ENCODE assay signal across 22 mouse cellular contexts in genomic region chr19:15502315-15502984, GRCm38 (mm10).
DNase-seq lines count a peak whose midpoint lies in the region; ATAC-seq lines count a peak whose summit lies in the region.
"Had no signal": no experiment of that assay in that cellular context is flagged by ENCODE, and none has a peak within 500 bp of the region (broad histone marks: within the 10 kb centered on the region; RNA-seq: fewer than 3 reads in every experiment).

No protein-coding gene starts in this region.

- H3K36me3 ChIP-seq in forebrain, embryonic 12.5 days (replicated peaks) = no peaks in the 10 kb centered on the region
- H3K36me3 ChIP-seq in forebrain, embryonic 10.5 days (replicated peaks) = no peaks in the 10 kb centered on the region
- H3K36me3 ChIP-seq in neural tube, embryonic 12.5 days = no peaks in the 10 kb centered on the region
- H3K36me3 ChIP-seq in neural tube, embryonic 15.5 days = no peaks in the 10 kb centered on the region
- no peaks in the 10 kb centered on the region for H3K36me3 ChIP-seq in neural tube, embryonic 13.5 days
- H3K36me3 ChIP-seq: embryonic facial prominence, embryonic 15.5 days; kidney, embryonic 15.5 days; limb, embryonic 12.5 days; midbrain, embryonic 12.5 days had no signal

- 19% methylated on average over 9 of the region's 9 CpGs for WGBS in forebrain, embryonic 12.5 days
- WGBS in forebrain, embryonic 10.5 days = 56% methylated on average over 9 of the region's 9 CpGs
- 35% methylated on average over 9 of the region's 9 CpGs for WGBS in neural tube, embryonic 12.5 days
- WGBS in neural tube, embryonic 15.5 days = 20% methylated on average over 9 of the region's 9 CpGs
- 29% methylated on average over 9 of the region's 9 CpGs for WGBS in neural tube, embryonic 13.5 days

- H3K4me3 ChIP-seq in forebrain, embryonic 12.5 days (replicated peaks) = no peak overlapping the region
- H3K4me3 ChIP-seq in forebrain, embryonic 10.5 days = no peak overlapping the region
- no peak overlapping the region for H3K4me3 ChIP-seq in neural tube, embryonic 12.5 days
- no peak overlapping the region for H3K4me3 ChIP-seq in neural tube, embryonic 15.5 days (replicated peaks)
- H3K4me3 ChIP-seq in neural tube, embryonic 13.5 days = no peak overlapping the region
- H3K4me3 ChIP-seq: embryonic facial prominence, embryonic 15.5 days; kidney, embryonic 15.5 days; limb, embryonic 12.5 days; midbrain, embryonic 12.5 days had no signal

- peaks cover 47% of the 10 kb centered on the region for H3K27me3 ChIP-seq in forebrain, embryonic 12.5 days
- peaks cover 36% of the 10 kb centered on the region; the same call in 1 of the 2 replicates for H3K27me3 ChIP-seq in forebrain, embryonic 10.5 days (ENCODE audit: poor library complexity, severe bottlenecking)
- 0 out of 2 replicates have a peak, but pooled peaks cover 3% of the 10 kb centered on the region for H3K27me3 ChIP-seq in neural tube, embryonic 12.5 days (replicated peaks)
- peaks cover 5% of the 10 kb centered on the region; the same call in 1 of the 2 replicates for H3K27me3 ChIP-seq in neural tube, embryonic 15.5 days (replicated peaks)
- H3K27me3 ChIP-seq in neural tube, embryonic 13.5 days = peaks cover 18% of the 10 kb centered on the region
- H3K27me3 ChIP-seq: embryonic facial prominence, embryonic 15.5 days; kidney, embryonic 15.5 days; midbrain, embryonic 12.5 days had no signal

- peaks cover 13% of the 10 kb centered on the region; the same call in 1 of the 2 replicates for H3K4me1 ChIP-seq in forebrain, embryonic 12.5 days
- H3K4me1 ChIP-seq in forebrain, embryonic 10.5 days = peaks cover 41% of the 10 kb centered on the region
- H3K4me1 ChIP-seq in neural tube, embryonic 12.5 days = peaks cover 15% of the 10 kb centered on the region
- 0 out of 2 replicates have a peak, but pooled peaks cover 8% of the 10 kb centered on the region for H3K4me1 ChIP-seq in neural tube, embryonic 15.5 days
- H3K4me1 ChIP-seq in neural tube, embryonic 13.5 days (replicated peaks) = peaks cover 20% of the 10 kb centered on the region
- H3K4me1 ChIP-seq: embryonic facial prominence, embryonic 15.5 days; kidney, embryonic 15.5 days had no signal

- peak; percentile 87 for ATAC-seq in forebrain, embryonic 12.5 days (ENCODE audit: low FRiP score)
- peak; percentile 78 for ATAC-seq in neural tube, embryonic 12.5 days (ENCODE audit: low FRiP score, low read depth)
- no peak for ATAC-seq in neural tube, embryonic 15.5 days (ENCODE audit: low FRiP score)
- peak; percentile 36; the same call in 1 of the 2 replicates for ATAC-seq in neural tube, embryonic 13.5 days (ENCODE audit: low read depth)
- ATAC-seq: liver, postnatal 0 days; lung, postnatal 0 days had no signal

- no peak for DNase-seq in forebrain, embryonic 10.5 days (ENCODE audit: extremely low spot score, low spot score)
- DNase-seq in cerebellum, adult 8-10 months = no peak
- no peak for DNase-seq in lung, postnatal 14 days
- DNase-seq: cerebellum, adult 18-20 months; cerebellum, postnatal 25 days; kidney, adult 11 months; kidney, postnatal 36 days; layer of hippocampus, postnatal 36 days; liver, postnatal 0 days; right cerebral cortex, postnatal 14 days; thymus, adult 2 months had no signal

- no peak overlapping the region for H3K27ac ChIP-seq in forebrain, embryonic 12.5 days
- H3K27ac ChIP-seq in forebrain, embryonic 10.5 days = no peak overlapping the region
- H3K27ac ChIP-seq in neural tube, embryonic 12.5 days = no peak overlapping the region
- H3K27ac ChIP-seq in neural tube, embryonic 15.5 days (replicated peaks) = no peak overlapping the region
- no peak overlapping the region for H3K27ac ChIP-seq in neural tube, embryonic 13.5 days (replicated peaks)
- H3K27ac ChIP-seq: embryonic facial prominence, embryonic 15.5 days; kidney, embryonic 15.5 days; limb, embryonic 12.5 days; midbrain, embryonic 12.5 days; stomach, postnatal 0 days had no signal

- no peak overlapping the region for H3K9ac ChIP-seq in forebrain, embryonic 12.5 days
- no peak overlapping the region for H3K9ac ChIP-seq in neural tube, embryonic 12.5 days
- no peak overlapping the region for H3K9ac ChIP-seq in neural tube, embryonic 15.5 days (replicated peaks)
- no peak overlapping the region for H3K9ac ChIP-seq in neural tube, embryonic 13.5 days
- H3K9ac ChIP-seq: embryonic facial prominence, embryonic 15.5 days; kidney, embryonic 15.5 days; limb, embryonic 12.5 days; liver, postnatal 0 days; midbrain, embryonic 12.5 days had no signal

- H3K9me3 ChIP-seq in forebrain, embryonic 12.5 days = no peaks in the 10 kb centered on the region
- no peaks in the 10 kb centered on the region for H3K9me3 ChIP-seq in forebrain, embryonic 10.5 days
- H3K9me3 ChIP-seq in neural tube, embryonic 12.5 days = no peaks in the 10 kb centered on the region
- no peaks in the 10 kb centered on the region for H3K9me3 ChIP-seq in neural tube, embryonic 15.5 days (replicated peaks)
- H3K9me3 ChIP-seq in neural tube, embryonic 13.5 days = no peaks in the 10 kb centered on the region
- H3K9me3 ChIP-seq: embryonic facial prominence, embryonic 15.5 days; kidney, embryonic 15.5 days; limb, embryonic 12.5 days; midbrain, embryonic 12.5 days had no signal

- no peak overlapping the region for H3K4me2 ChIP-seq in forebrain, embryonic 12.5 days
- H3K4me2 ChIP-seq in neural tube, embryonic 12.5 days (replicated peaks) = no peak overlapping the region
- no peak overlapping the region for H3K4me2 ChIP-seq in neural tube, embryonic 15.5 days
- no peak overlapping the region for H3K4me2 ChIP-seq in neural tube, embryonic 13.5 days
- H3K4me2 ChIP-seq: embryonic facial prominence, embryonic 15.5 days; kidney, embryonic 15.5 days; limb, embryonic 12.5 days; liver, embryonic 11.5 days; midbrain, embryonic 12.5 days had no signal
